Mouse (Mus musculus) intestine, embryonic 16.5 days (tissue): ENCODE results near the gene Bcl2l11. TPM values are rescaled to one million over a fixed set of nuclear protein-coding genes. Genes with fewer than 3 reads are reported as not detected.

Source experiments
- ATAC-seq: fragments of 200-750 bp; cut with Nextera tagmentation; 2 replicates; pipeline ENCODE4 v1.8.0; 2017; ENCODE audit warnings: moderate TSS enrichment, moderate library complexity
- H3K27ac ChIP-seq: fragments of 300-500 bp; sonication (generic); 2 replicates; pipeline ENCODE4 v1.5.1; 2014; ENCODE audit warnings: mild to moderate bottlenecking, low read length
- H3K27me3 ChIP-seq: fragments of 300-500 bp; sonication (generic); replicated peaks from 2 replicates; pipeline ENCODE4 v1.6.1; 2014; ENCODE audit warnings: low read length, control low read depth, mixed read lengths; ENCODE audit not compliant: control insufficient read depth, insufficient read depth
- H3K36me3 ChIP-seq: fragments of 300-500 bp; sonication (generic); 2 replicates; pipeline ENCODE4 v1.6.1; 2014; ENCODE audit warnings: low read length, control low read depth; ENCODE audit not compliant: control insufficient read depth, insufficient read depth
- H3K4me1 ChIP-seq: fragments of 300-500 bp; sonication (generic); 2 replicates; pipeline ENCODE4 v1.6.1; 2014; ENCODE audit warnings: low read length, control low read depth, mixed read lengths; ENCODE audit not compliant: control insufficient read depth, insufficient read depth
- H3K4me2 ChIP-seq: fragments of 300-500 bp; sonication (generic); 2 replicates; pipeline ENCODE4 v1.6.1; 2014; ENCODE audit warnings: low read depth, low read length, control low read depth
- H3K4me3 ChIP-seq: fragments of 300-500 bp; sonication (generic); 2 replicates; pipeline ENCODE4 v1.5.1; 2014; ENCODE audit warnings: mild to moderate bottlenecking, low read length
- H3K9ac ChIP-seq: fragments of 300-500 bp; sonication (generic); 2 replicates; pipeline ENCODE4 v1.6.1; 2014; ENCODE audit warnings: low read depth, low read length
- H3K9me3 ChIP-seq: fragments of 300-500 bp; sonication (generic); 2 replicates; pipeline ENCODE4 v1.6.1; 2016; ENCODE audit warnings: low read length, control low read depth; ENCODE audit not compliant: control insufficient read depth
- WGBS: fragments of 180-500 bp; shearing (Covaris S2); extraction: QIAGEN DNeasy Blood & Tissue Kit; methylation state at CpG from one replicate; pipeline ENCODE4 v1.1.7; 2014; 5-methylcytosine and 5-hydroxymethylcytosine counted together
- polyA plus RNA-seq: library from polyadenylated mRNA; unstranded; fragments of >200 nt; fragmentation: Nextera tagmentation; extraction: Ambion mirVana; gene quantifications from 2 replicates; pipeline ENCODE4 v1.2.1, GENCODE M21; 2015

The Bcl2l11 gene
- polyA plus RNA-seq, 1 experiment from 2014 or later, result 10.6 TPM

DNA sequence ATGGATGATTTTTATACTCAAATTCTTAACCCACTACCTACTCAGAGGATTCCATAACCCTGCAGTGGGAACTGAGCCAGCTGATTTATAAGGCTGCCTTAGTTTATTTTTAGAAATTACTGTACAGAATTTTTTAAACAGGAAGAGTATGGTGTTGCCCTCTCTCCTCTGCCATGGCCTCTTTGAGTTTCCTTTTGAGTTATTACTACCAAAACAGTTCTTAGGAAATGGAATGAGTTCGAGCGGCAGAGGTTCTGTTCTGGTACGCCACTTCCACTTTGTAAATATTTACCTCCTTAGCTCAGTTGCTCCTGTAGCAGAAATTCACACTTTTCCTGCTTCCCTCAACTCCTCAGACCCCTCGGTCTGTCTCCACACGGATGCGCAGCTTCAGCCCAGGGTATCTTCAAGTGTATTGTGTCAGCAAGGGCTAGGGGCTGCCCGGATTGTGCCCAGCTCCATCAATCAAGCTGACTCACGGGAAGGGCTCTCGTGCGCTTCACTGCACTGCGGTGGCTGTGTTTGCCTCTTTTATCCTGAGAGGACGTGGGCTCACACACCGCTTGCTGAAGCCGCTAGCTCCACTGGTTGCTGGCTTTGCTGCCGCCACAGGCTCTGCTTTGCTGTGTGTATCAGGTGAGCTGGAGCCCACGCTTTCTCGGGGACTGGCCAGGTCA is 33.0 kb downstream of the Bcl2l11 start:
- WGBS, result 42% methylated on average over 17 of the region's 17 CpGs
- ATAC-seq, result no peak; the same call in 1 of the 2 replicates
- H3K4me1 ChIP-seq, result peaks cover 32% of the 10 kb centered on the region
- no peak overlapping the region for H3K4me3 ChIP-seq
- H3K9ac ChIP-seq, result no peak overlapping the region
- H3K4me2 ChIP-seq, result no peak overlapping the region
- H3K9me3 ChIP-seq, result no peaks in the 10 kb centered on the region
- H3K27ac ChIP-seq, result peak overlapping the region; percentile 10; the same call in 1 of the 2 replicates
- no peaks in the 10 kb centered on the region; the same call in 1 of the 2 replicates for H3K36me3 ChIP-seq
- no peaks in the 10 kb centered on the region for H3K27me3 ChIP-seq

DNA sequence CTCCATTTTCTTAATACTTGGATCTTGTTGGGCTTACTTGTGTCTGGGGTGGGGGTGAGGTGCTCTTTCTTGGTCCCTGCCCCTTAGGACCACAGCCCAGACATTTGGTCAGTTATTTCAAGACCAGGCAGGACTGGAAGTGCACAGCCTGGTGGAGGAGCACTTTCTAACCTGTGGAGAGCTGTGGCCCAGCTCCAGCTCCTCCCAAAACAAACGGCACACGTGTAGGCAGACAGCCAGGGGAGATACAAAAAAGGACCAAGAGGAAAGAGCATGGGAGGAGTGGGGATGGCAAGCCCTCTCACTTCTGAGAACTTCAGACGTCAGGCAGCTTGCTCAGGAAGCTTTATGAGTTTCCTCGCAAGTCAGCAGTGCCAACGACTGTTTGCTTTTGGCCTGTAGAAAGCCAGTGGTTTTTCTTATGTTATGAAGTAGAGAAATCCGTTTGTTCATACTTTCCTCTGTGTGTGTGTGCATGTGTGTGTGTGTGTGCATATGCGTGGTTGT is 33.8 kb downstream of the Bcl2l11 start:
- Histone ChIP-seq H3K9ac (no peak overlapping the region), H3K4me1 (peaks cover 32% of the 10 kb centered on the region), H3K4me3 (no peak overlapping the region), H3K27me3 (no peaks in the 10 kb centered on the region), H3K36me3 (no peaks in the 10 kb centered on the region; the same call in 1 of the 2 replicates), H3K4me2 (no peak overlapping the region), H3K9me3 (no peaks in the 10 kb centered on the region), H3K27ac (0 out of 2 replicates have a peak overlapping the region, but pooled peaks have one; percentile 10)
- WGBS, result 51% methylated on average over 7 of the region's 7 CpGs
- ATAC-seq, result no peak

GRCm38 (mm10) chr2:128163177-128163576 is 37.3 kb downstream of the Bcl2l11 start:
- 76% methylated on average over 8 of the region's 8 CpGs for WGBS

DNA sequence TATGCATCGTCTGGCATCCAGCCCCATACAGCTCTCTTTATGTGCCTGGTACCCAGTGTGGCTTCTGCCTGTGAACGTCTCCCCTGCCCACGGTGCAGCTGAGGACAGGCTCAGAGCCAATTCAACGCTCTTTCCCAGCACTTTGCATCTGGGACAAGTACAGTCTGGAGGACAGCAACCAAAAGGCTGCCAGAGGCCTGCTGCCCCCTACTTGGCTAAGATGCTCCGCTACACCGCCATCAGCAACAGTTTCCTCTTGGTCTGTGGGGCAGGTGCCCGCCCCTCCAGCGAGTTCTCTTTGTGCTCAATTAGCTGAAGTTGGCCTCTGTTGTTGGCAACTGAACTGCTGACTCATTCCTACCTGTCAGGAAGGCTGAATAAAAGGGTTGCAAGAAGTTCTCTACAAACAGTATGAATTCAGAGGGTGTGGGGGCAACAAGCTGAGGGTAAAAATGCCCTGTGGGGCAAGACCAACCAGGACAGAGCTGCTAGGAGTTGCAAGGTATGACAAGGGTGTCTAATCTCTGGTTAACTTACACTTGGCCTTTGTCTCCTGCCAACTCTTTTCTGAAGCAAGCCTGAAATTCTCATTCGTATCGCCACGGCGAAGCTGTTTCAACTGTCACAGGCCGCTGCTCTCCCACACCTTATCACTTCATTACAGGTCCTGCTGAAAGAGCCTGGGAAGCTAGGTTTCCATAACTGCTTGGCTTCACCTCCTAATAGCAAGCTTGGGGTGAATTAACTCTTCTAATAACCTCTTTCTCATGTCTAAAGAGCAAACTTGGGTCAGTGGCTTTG is 41.0 kb downstream of the Bcl2l11 start:
- no peak overlapping the region for H3K27ac ChIP-seq
- H3K36me3 ChIP-seq, result no peaks in the 10 kb centered on the region; the same call in 1 of the 2 replicates
- peaks cover 6% of the 10 kb centered on the region for H3K4me1 ChIP-seq
- H3K27me3 ChIP-seq, result no peaks in the 10 kb centered on the region
- H3K4me2 ChIP-seq, result no peak overlapping the region
- no peak for ATAC-seq
- H3K4me3 ChIP-seq, result no peak overlapping the region
- WGBS, result 73% methylated on average over 13 of the region's 13 CpGs
- H3K9ac ChIP-seq, result no peak overlapping the region
- no peaks in the 10 kb centered on the region for H3K9me3 ChIP-seq

More at GRCm38 (mm10) chr2:128163177-128163576, 37.3 kb downstream of the Bcl2l11 start:
- H3K4me2 ChIP-seq, result no peak overlapping the region
- no peak overlapping the region for H3K9ac ChIP-seq
- peaks cover 16% of the 10 kb centered on the region for H3K4me1 ChIP-seq
- H3K36me3 ChIP-seq, result no peaks in the 10 kb centered on the region; the same call in 1 of the 2 replicates
- H3K27ac ChIP-seq, result no peak overlapping the region
- no peak overlapping the region for H3K4me3 ChIP-seq
- H3K9me3 ChIP-seq, result no peaks in the 10 kb centered on the region
- ATAC-seq, result no peak
- no peaks in the 10 kb centered on the region for H3K27me3 ChIP-seq

DNA sequence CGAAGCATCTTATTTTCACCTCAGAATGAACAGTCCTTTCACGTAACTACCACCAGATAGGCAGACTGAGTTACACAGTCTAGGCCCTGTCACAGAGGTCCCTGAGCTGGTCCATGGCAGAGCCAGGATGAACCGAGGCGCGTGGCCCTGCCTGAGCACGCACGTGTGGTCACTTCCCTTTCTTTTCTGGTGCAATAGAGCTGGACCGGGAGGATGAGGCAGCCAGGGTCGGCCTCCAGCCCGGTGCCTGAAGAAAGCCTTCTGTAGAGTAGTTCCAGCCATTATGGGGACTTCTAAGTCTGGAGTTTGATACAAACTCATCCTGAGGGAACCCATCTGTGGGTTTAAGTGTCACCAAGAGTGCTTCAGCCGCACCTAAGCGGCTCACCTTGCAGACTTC is 42.1 kb downstream of the Bcl2l11 start:
- no peaks in the 10 kb centered on the region for H3K9me3 ChIP-seq
- no peak overlapping the region for H3K4me3 ChIP-seq
- H3K9ac ChIP-seq, result no peak overlapping the region
- H3K27me3 ChIP-seq, result no peaks in the 10 kb centered on the region
- H3K36me3 ChIP-seq, result no peaks in the 10 kb centered on the region
- peaks cover 6% of the 10 kb centered on the region for H3K4me1 ChIP-seq
- no peak overlapping the region for H3K27ac ChIP-seq
- H3K4me2 ChIP-seq, result no peak overlapping the region
- WGBS, result 93% methylated on average over 12 of the region's 12 CpGs
- no peak for ATAC-seq

GRCm38 (mm10) chr2:128169486-128169885 is 43.6 kb downstream of the Bcl2l11 start:
- H3K4me3 ChIP-seq, result no peak overlapping the region
- no peak for ATAC-seq
- no peak overlapping the region for H3K9ac ChIP-seq
- 75% methylated on average over 5 of the region's 5 CpGs for WGBS
- H3K36me3 ChIP-seq, result no peaks in the 10 kb centered on the region
- no peak overlapping the region for H3K4me2 ChIP-seq
- no peaks in the 10 kb centered on the region for H3K9me3 ChIP-seq
- peaks cover 11% of the 10 kb centered on the region for H3K4me1 ChIP-seq
- no peaks in the 10 kb centered on the region for H3K27me3 ChIP-seq
- H3K27ac ChIP-seq, result no peak overlapping the region

DNA sequence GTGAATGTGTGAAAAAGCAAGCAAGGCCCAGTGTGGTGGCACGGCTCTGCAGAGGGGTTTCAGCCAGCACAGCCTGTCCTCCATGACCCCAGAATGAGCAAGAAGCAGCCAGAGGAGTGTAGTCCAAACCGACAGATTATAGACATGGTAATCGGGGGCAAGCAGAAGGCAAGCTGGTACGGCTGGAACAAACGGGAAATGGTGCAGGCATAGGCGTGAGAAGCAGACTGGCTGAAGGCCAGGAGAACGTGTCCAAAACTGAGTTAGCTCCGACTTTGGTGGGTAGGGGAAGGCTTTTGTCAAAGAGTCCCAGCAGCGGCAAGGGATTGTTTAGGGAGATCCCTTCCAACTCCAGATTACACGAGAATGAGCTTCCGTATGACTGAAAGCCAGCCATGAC is 44.1 kb downstream of the Bcl2l11 start:
- WGBS, result 76% methylated on average over 11 of the region's 11 CpGs

DNA sequence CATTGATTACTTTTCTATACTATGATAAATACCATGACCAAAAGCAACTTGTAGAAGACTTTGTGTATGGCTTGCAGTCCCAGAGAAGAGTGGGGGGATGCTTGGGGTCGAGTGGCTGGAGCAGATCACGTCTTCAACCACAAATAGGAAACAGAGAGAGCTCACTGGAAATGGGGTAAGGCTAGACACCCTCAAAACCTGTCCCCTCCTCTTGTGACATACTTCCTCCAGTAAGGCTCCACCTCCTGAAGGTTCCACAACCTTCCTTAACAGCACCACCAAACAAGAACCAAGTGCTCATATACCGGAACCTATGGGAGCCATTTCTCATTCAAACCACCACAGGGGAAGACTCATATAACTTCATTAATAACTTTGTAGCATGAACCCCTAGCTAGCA is 44.8 kb downstream of the Bcl2l11 start:
- Histone ChIP-seq H3K27me3 (no peaks in the 10 kb centered on the region), H3K4me3 (no peak overlapping the region), H3K4me2 (no peak overlapping the region), H3K9me3 (no peaks in the 10 kb centered on the region), H3K4me1 (peaks cover 22% of the 10 kb centered on the region), H3K36me3 (no peaks in the 10 kb centered on the region), H3K9ac (no peak overlapping the region), H3K27ac (no peak overlapping the region)
- WGBS, result 91% methylated on average over 3 of the region's 3 CpGs
- no peak for ATAC-seq

More for the DNA sequence above, 44.1 kb downstream of the Bcl2l11 start:
- Histone ChIP-seq H3K9ac (no peak overlapping the region), H3K4me1 (peaks cover 16% of the 10 kb centered on the region), H3K4me2 (no peak overlapping the region), H3K27ac (no peak overlapping the region), H3K9me3 (no peaks in the 10 kb centered on the region), H3K36me3 (no peaks in the 10 kb centered on the region), H3K4me3 (no peak overlapping the region), H3K27me3 (no peaks in the 10 kb centered on the region)
- no peak for ATAC-seq

- H3K4me2 ChIP-seq, result no peak overlapping the region
- no peak for ATAC-seq
- H3K27me3 ChIP-seq, result no peaks in the 10 kb centered on the region
- 88% methylated on average over 5 of the region's 5 CpGs for WGBS
- H3K36me3 ChIP-seq, result no peaks in the 10 kb centered on the region
- H3K4me1 ChIP-seq, result peaks cover 26% of the 10 kb centered on the region
- H3K9me3 ChIP-seq, result no peaks in the 10 kb centered on the region
- no peak overlapping the region for H3K27ac ChIP-seq
- H3K9ac ChIP-seq, result no peak overlapping the region
- no peak overlapping the region for H3K4me3 ChIP-seq
Measured at GRCm38 (mm10) chr2:128172266-128172665, 46.4 kb downstream of the Bcl2l11 start.
